Mouse (Mus musculus) natural killer cell, adult 2 months (primary cell): ENCODE results near the gene Prmt1.

Source experiments
- DNase-seq, 2 experiments: peaks; one replicate each; pipeline ENCODE4 v3.0.0; 2022; ENCODE audit warnings: low spot score in 2 of 2

Prmt1 gene

DNA sequence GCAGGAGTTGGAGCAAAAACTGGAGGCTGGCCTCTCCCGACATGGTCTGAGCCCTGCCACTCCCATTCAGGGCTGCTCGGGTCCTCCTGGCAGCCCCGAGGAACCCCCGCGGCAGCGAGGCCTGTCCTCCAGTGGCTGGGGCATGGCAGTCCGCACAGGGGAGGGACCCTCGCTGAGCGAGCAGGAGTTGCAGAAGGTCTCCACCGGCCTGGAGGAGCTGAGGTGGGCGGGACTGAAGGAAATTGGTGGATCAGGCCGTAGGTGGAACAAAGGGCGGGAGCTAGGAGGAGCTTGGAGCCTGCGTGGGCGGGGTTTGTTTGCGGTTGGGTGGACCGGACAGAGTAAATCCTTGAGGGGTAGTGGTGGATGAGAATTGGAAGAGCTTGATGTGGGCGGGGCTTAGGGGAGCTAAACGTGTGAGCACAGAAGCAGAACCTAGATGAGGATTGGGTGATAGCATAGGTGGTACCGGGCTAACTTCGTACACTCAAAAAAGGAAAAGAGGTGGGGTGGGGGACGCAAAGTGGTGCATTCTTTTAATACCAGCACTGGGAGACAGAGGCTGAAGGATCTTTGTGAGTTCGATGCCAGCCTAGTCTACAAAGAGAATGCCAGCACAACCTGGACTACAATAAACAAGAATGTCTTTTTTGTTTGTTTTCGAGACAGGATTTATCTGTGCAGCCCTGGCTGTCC lies 33.6 kb downstream of the Prmt1 start:
- DNase-seq = peak; percentile 53 to 61

DNA sequence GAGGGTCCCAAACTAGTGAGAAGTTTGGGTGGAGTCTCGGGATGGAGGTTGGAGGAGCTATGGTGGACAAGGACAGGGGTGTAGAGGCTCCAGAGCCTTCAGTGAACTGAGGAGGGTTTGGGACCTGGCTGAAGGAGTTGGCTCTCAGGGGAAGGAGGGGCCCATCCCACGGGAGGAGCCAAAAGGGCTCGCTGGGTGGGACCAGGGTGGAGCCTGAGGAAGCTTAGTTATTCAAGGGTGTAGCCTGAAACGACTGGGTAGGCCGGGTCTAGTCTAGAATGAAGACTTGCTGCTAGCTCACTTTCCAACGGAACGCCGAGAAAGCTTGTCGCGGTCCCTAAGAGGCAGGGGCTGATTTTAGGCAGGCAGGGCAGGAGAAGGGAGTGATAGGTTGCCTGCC lies 34.4 kb downstream of the Prmt1 start:
- DNase-seq = no peak

DNA sequence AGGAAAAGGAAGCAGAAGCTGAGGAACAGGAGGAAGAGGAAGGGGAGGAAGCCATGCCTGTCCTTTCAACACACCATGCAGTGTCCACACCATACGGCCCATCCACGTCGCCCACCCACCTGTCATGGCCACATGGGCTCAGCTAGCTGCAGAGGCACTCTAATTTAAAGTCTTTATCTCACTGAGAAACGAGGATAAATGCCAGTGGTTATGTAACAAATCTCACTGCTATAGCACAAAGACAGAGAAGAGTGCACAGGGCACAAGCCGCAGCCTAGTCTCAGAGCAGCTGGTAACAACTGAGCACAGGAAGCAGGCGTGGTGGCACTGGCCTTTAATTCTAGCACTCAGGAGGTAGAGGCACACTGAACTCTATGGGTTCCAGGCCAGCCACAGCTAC lies 36.4 kb downstream of the Prmt1 start:
- DNase-seq = no peak

DNA sequence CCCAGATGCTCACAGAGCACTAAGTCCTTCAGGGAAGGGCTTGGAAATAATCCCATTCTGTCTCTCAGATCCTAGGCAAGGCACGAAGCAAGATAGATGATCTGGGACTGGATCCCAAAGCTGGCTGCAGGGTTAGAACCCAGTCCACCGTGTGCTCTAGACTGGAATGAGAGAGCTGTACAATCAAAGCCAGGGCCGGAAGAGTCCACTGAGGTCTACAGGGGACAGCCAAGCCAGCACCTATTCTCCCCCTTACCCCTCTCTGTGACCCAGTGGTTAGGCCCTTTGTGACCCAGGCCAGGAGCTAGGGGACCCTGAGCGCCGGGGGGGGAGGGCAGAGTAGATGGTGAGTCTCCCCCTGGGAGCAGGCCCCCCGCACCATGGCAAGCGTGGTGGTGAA lies 43.5 kb downstream of the Prmt1 start, which contains the start of gene Tsks:
Tsks (plus strand) TSS at position 301 of the 400 bp plus-strand sequence.
- no peak for DNase-seq

DNA sequence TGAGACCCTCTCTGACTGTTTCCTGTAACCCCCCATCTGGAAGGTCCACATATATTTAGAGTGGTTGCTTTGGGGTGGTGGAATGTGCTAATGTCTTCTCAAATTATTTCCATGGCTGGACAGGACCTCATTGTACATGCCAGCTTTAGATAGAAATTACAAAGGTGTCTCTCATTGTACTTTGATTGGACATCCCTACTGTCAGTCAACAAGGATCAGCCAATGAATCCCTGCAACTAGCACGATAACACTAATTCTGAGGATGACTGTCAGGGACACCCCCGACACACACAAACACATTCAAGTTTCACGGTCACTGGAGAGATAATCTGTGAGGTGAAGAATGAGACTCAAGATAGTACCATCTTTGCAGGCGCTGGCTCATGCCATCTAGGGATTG lies 47.7 kb downstream of the Prmt1 start:
- DNase-seq = no peak

DNA sequence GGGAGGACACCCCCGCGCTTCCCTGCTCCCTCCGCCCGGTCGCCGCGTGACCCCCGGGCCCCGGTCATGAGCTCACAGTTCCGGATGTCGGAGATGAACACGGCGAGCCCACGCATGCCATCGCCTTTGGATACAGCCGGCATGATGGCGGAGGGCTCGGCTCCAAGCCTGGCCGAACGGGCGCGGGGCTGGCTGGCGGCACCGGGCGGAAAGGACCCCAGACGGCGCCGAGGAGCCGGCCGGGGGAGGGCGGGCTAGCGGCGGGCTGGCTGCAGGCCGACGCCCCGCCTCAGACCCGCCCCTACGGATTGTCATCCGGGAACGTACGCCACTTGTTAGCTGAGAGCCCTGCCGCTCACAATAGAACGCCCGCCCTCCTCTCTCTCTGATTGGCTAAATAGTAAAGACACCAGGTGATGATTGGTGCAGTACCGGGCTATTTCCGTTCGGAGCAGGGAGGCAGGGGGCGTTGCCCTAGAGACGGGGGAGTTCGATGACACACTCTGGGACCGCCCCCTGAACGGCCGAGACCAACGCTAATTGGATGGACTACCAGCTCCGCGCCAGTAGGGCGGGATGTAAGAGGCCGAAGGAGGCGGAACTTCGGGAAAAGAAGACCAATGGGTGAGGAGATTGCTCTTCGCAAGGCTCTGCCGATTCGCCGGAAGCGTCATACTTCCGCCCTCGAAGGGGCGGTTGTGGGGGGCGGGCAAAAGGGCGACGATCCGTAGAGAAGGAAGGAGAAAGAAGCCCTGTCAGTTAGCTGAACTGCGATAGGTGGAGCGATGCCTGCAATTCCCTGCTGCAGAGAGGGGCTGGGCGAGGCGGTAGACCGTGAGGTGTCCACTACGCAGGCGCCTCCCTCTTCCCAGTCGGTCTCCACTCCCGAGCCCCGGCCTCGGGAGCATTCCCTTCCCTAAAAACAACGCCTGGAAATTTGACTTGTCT lies 56.9 kb downstream of the Prmt1 start, which contains the start of gene Ap2a1:
Ap2a1 (minus strand) TSS at position 293 of the 948 bp plus-strand sequence.
- DNase-seq = peak; percentile 100

DNA sequence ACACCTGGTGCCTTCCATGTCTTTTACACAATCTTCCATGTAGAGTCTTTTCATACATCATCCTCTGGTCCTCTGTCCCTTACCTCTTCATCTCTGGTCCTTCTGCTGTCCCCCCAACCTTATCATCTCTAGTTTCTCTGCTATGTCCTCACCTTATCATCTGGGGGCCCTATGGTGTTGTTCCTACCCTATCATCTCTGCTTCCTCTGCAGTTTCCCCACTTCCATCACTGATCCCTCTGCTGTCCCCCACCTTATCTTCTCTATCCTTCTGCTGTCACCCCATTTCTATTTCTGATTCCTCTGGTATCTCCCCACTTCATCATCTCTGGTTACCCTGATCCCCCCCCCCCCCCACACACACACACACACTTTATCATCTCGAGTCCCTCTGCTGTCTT lies 57.8 kb downstream of the Prmt1 start:
- DNase-seq = no peak
